Mouse (Mus musculus) forebrain, embryonic 14.5 days (tissue): ENCODE results near the gene Cacna2d1. TPM values are rescaled to one million over a fixed set of nuclear protein-coding genes. Genes with fewer than 3 reads are reported as not detected.

Experiments used
- ATAC-seq: fragments of 200-750 bp; cut with Nextera tagmentation; 2 replicates; pipeline ENCODE4 v1.8.0; 2017; ENCODE audit warnings: mild to moderate bottlenecking, moderate library complexity
- DNase-seq: peaks from one replicate; pipeline ENCODE4 v3.0.0-alpha.2; 2015; ENCODE audit warnings: low spot score
- H3K27ac ChIP-seq: fragments of 300-500 bp; sonication (generic); 2 replicates; pipeline ENCODE4 v1.5.1; 2014; ENCODE audit warnings: low read depth, mild to moderate bottlenecking, control low read depth, low read length, moderate library complexity
- H3K27me3 ChIP-seq: fragments of 300-500 bp; sonication (generic); replicated peaks from 2 replicates; pipeline ENCODE4 v1.6.1; 2014; ENCODE audit warnings: low read length, control low read depth, mixed read lengths; ENCODE audit not compliant: control insufficient read depth, insufficient read depth
- H3K36me3 ChIP-seq: fragments of 300-500 bp; sonication (generic); 2 replicates; pipeline ENCODE4 v1.6.1; 2014; ENCODE audit warnings: low read length, control low read depth; ENCODE audit not compliant: control insufficient read depth, insufficient read depth
- H3K4me1 ChIP-seq: fragments of 300-500 bp; sonication (generic); 2 replicates; pipeline ENCODE4 v1.6.1; 2014; ENCODE audit warnings: antibody characterized with exemption, low read length, control low read depth; ENCODE audit not compliant: control insufficient read depth, insufficient read depth
- H3K4me2 ChIP-seq: fragments of 300-500 bp; sonication (generic); 2 replicates; pipeline ENCODE4 v1.6.1; 2014; ENCODE audit warnings: mild to moderate bottlenecking, control low read depth, low read length
- H3K4me3 ChIP-seq: fragments of 300-500 bp; sonication (generic); 2 replicates; pipeline ENCODE4 v1.5.1; 2014; ENCODE audit warnings: low read depth, low read length, control low read depth
- H3K9ac ChIP-seq: fragments of 300-500 bp; sonication (generic); 2 replicates; pipeline ENCODE4 v1.6.1; 2014; ENCODE audit warnings: mild to moderate bottlenecking, low read length, control low read depth, moderate library complexity
- H3K9me3 ChIP-seq: fragments of 300-500 bp; sonication (generic); replicated peaks from 2 replicates; pipeline ENCODE4 v1.6.1; 2016; ENCODE audit warnings: low read length, control low read depth, mixed read lengths; ENCODE audit not compliant: control insufficient read depth
- WGBS: fragments of 180-500 bp; shearing (Covaris S2); extraction: QIAGEN DNeasy Blood & Tissue Kit; methylation state at CpG from one replicate; pipeline ENCODE4 v1.1.7; 2014; 5-methylcytosine and 5-hydroxymethylcytosine counted together
- polyA plus RNA-seq: library from polyadenylated mRNA; unstranded; fragments of >200 nt; fragmentation: Nextera tagmentation; extraction: Ambion mirVana; gene quantifications from 2 replicates; pipeline ENCODE4 v1.2.1, GENCODE M21; 2014

Cacna2d1 gene
- polyA plus RNA-seq, 1 experiment from 2014 or later = 22.8 TPM

DNA sequence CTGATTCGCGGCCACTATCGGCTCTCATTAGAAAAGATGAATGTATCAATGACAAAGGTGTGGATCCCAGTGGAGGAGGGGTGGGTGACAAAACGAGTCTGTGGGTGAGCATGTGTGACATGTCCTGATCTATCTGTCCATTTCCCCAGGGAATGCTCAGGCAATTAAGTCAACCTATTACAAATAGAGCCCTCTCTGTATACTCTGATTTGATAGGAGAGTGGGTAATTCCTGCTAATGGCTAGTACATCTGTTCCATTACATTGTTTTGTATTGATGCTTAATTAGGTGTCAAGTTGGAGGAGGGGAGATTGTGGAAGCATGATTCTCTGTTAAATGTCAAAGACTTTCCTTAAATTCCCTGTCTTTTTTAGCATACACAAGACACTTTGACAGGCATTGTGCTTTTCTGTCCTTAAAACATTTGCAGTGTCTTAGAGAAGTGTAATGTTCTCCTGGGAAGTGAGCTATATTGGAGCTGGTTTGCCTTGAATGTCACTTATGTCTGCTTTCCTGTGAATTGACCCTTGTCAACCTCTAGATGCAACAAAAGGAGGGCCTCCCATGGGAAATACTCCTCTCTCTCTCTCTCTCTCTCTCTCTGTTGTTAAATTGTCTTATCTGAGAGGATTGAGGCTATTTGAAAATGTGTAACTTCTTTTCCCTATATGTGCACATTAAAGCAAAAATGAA, 58.9 kb downstream of the Cacna2d1 start:
- 24% methylated on average over 4 of the region's 4 CpGs for WGBS
- DNase-seq = peak; percentile 65
- H3K36me3 ChIP-seq = no peaks in the 10 kb centered on the region
- peaks cover 13% of the 10 kb centered on the region for H3K4me1 ChIP-seq
- peak; percentile 77 for ATAC-seq
- no peak overlapping the region for H3K4me3 ChIP-seq
- 0 out of 2 replicates have a peak, but pooled peaks cover 7% of the 10 kb centered on the region for H3K27me3 ChIP-seq
- H3K27ac ChIP-seq = no peak overlapping the region
- H3K9me3 ChIP-seq = no peaks in the 10 kb centered on the region
- H3K4me2 ChIP-seq = no peak overlapping the region
- no peak overlapping the region for H3K9ac ChIP-seq

DNA sequence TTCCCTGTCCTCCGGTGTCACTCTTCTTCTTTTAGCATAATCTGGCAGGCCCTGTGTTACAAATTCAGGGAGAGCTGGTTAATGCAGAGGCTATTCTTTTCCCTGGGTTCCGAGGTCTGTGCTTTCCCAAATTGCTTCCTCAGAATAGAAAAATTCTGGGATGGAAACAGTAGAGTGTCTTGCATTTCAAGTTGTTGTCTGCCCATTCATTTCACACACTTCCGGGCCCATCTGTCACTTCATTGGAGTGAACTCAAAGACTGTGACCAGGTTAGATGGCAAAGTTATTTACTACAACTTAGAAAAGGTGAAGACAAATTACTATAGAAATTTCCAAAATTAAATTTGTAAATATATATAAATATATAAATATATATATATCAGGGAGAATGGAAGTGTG, 62.7 kb downstream of the Cacna2d1 start:
- Histone ChIP-seq H3K4me3 (no peak overlapping the region), H3K36me3 (no peaks in the 10 kb centered on the region), H3K4me1 (peaks cover 6% of the 10 kb centered on the region), H3K4me2 (no peak overlapping the region), H3K27me3 (no peaks in the 10 kb centered on the region), H3K9me3 (no peaks in the 10 kb centered on the region), H3K9ac (no peak overlapping the region), H3K27ac (no peak overlapping the region)
- DNase-seq (no peak), ATAC-seq (no peak)
- 64% methylated on average over 3 of the region's 3 CpGs for WGBS

GRCm38 (mm10) chr5:15997769-15998168, 63.3 kb downstream of the Cacna2d1 start:
- H3K4me3 ChIP-seq = no peak overlapping the region
- DNase-seq = no peak
- peaks cover 12% of the 10 kb centered on the region for H3K4me1 ChIP-seq
- ATAC-seq = no peak
- no peak overlapping the region for H3K9ac ChIP-seq
- H3K4me2 ChIP-seq = no peak overlapping the region
- H3K27me3 ChIP-seq = no peaks in the 10 kb centered on the region
- 83% methylated on average over 1 of the region's 1 CpGs for WGBS
- no peak overlapping the region for H3K27ac ChIP-seq
- H3K9me3 ChIP-seq = no peaks in the 10 kb centered on the region
- H3K36me3 ChIP-seq = no peaks in the 10 kb centered on the region

DNA sequence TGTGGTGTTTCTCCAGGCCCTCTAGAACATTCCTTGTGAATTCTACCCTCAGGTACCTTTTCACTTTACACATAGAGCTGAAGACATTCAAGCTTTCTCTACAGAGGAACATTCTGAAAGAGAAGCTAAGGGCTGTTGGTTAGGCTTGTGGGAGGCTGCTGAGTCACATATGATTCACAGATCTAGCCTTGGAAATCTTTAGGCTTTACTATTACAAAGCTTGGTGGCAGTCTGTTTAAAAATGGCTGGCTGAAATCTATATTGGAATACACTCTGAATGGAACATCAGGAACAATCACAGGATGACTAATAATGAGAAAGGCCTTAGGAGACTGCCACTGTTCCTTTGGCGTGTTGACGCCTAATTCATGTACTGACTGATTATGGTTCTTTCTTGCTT, 66.4 kb downstream of the Cacna2d1 start:
- Histone ChIP-seq H3K4me2 (no peak overlapping the region), H3K4me3 (no peak overlapping the region), H3K9ac (no peak overlapping the region), H3K27ac (no peak overlapping the region), H3K9me3 (no peaks in the 10 kb centered on the region), H3K27me3 (no peaks in the 10 kb centered on the region), H3K36me3 (no peaks in the 10 kb centered on the region), H3K4me1 (peaks cover 28% of the 10 kb centered on the region)
- DNase-seq = no peak
- 76% methylated on average over 2 of the region's 2 CpGs for WGBS
- ATAC-seq = no peak

DNA sequence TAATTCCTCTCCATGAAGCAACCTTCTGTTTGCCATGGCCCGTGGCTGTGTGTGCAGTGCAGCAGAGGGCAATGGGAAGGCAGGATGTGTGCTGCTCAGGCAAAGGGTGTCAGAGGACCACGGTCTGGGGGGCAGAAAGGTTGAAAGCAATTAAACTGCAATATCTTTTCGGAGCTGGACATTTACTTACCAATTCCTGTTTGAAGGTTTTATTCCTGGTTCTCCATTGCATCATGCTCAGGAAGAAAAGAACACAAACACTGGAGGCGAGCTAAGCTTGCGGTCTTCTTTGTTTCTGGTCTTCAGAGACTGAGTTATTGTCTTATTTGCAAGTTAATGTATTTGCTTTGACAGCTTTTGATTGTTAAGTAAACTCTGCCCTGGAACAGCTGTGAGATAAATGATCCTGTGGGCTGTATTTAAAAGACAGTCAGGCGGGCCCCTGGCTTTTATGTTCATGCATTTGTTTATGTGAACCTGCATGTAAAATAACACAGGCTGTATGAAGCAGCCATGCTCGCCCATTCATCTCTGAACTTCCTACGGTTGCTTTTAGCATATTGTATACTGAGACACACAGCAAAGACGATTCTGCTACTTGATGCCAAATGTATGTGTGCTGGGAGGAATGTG, 68.1 kb downstream of the Cacna2d1 start:
- Histone ChIP-seq H3K27me3 (no peaks in the 10 kb centered on the region), H3K4me1 (peaks cover 28% of the 10 kb centered on the region), H3K4me2 (peak overlapping the region; percentile 12), H3K27ac (peak overlapping the region; percentile 84), H3K9ac (peak overlapping the region; percentile 44; the same call in 1 of the 2 replicates), H3K9me3 (no peaks in the 10 kb centered on the region), H3K36me3 (no peaks in the 10 kb centered on the region), H3K4me3 (no peak overlapping the region)
- DNase-seq = peak; percentile 58
- ATAC-seq = peak; percentile 57
- WGBS = 5% methylated on average over 9 of the region's 9 CpGs

- Histone ChIP-seq H3K27me3 (no peaks in the 10 kb centered on the region), H3K36me3 (no peaks in the 10 kb centered on the region), H3K9me3 (no peaks in the 10 kb centered on the region), H3K9ac (no peak overlapping the region), H3K4me2 (0 out of 2 replicates have a peak overlapping the region, but pooled peaks have one; percentile 6), H3K27ac (peak overlapping the region; percentile 70), H3K4me1 (peaks cover 26% of the 10 kb centered on the region), H3K4me3 (no peak overlapping the region)
- DNase-seq = peak; percentile 78
- peak; percentile 85 for ATAC-seq
- 36% methylated on average over 6 of the region's 6 CpGs for WGBS
Observed at GRCm38 (mm10) chr5:16004305-16004704, 69.8 kb downstream of the Cacna2d1 start.

DNA sequence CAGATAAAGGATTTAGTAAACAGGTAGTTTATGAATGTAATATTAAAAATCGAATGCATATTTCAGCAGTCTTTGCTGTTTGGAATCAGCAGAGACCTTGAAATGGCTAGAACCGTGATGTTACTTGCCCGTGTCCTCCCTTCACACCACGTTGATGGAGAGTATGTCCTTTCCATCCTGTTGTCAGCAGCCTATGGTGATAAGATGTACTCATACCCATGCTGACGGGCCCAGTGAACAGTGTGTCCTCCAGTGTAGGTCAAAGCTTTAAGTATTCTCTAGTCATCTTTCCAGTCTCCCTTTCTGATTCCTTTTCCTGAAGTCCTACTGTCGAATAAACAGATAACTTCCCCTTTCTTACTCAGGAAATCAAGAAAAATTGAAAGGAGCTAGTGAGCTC, 72.5 kb downstream of the Cacna2d1 start:
- Histone ChIP-seq H3K9me3 (no peaks in the 10 kb centered on the region), H3K27ac (no peak overlapping the region), H3K27me3 (no peaks in the 10 kb centered on the region), H3K36me3 (no peaks in the 10 kb centered on the region), H3K9ac (no peak overlapping the region), H3K4me3 (no peak overlapping the region), H3K4me1 (peaks cover 26% of the 10 kb centered on the region), H3K4me2 (no peak overlapping the region)
- ATAC-seq (no peak), DNase-seq (no peak)
- 90% methylated on average over 6 of the region's 6 CpGs for WGBS

DNA sequence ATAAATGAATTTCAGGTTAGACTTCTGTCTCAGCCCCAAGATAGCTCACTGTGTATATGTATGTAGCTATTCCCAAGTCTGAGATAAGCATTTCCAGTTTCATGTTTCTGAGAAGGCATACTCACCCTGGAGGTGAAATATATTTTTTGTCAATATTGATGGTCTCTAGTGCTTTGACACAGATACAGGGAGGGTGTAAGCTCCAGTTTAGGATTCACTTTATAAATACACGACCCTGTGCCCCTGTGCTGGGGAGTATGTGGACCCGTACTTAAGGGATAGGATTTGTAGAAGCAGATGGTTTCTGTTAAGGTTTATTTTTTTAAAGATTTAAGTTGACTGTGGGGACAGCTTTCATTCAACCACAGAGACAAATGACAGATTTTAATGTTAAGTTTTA, 79.2 kb downstream of the Cacna2d1 start:
- no peak; the same call in 1 of the 2 replicates for ATAC-seq
- WGBS = 83% methylated on average over 2 of the region's 2 CpGs
- Histone ChIP-seq H3K4me3 (no peak overlapping the region), H3K9ac (no peak overlapping the region), H3K9me3 (no peaks in the 10 kb centered on the region), H3K4me1 (no peaks in the 10 kb centered on the region), H3K4me2 (no peak overlapping the region), H3K36me3 (no peaks in the 10 kb centered on the region), H3K27me3 (no peaks in the 10 kb centered on the region), H3K27ac (no peak overlapping the region)
- DNase-seq = no peak

DNA sequence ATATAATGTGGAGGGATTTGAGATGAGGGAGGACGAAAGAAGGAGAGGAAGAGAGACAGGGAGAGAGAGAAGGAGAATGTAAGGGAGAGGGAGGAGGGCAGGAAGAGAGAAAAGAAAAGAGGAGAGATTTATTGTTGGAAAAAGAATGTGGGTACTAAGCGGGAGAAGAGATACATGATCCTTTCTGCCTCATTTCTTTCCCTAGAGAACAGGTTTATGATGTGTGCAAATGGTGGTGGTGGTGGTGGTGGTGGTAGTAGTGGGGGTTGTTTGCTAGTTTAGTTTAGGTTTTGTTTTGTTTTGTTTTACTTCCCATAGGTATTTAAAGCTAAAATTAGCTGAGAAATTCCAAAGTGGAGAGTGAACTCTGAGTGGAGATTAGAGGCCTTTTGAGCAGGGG, 79.9 kb downstream of the Cacna2d1 start:
- H3K4me1 ChIP-seq = no peaks in the 10 kb centered on the region

More for the DNA sequence above, 79.9 kb downstream of the Cacna2d1 start:
- Histone ChIP-seq H3K27ac (no peak overlapping the region), H3K4me3 (no peak overlapping the region), H3K36me3 (no peaks in the 10 kb centered on the region), H3K27me3 (no peaks in the 10 kb centered on the region), H3K9me3 (no peaks in the 10 kb centered on the region), H3K9ac (no peak overlapping the region), H3K4me2 (no peak overlapping the region)
- no peak for ATAC-seq
- 65% methylated on average over 2 of the region's 2 CpGs for WGBS
- no peak for DNase-seq
